Mouse (Mus musculus) C2C12 (cell line): ENCODE results near the gene Gm9936. TPM values are rescaled to one million over a fixed set of nuclear protein-coding genes. Genes with fewer than 3 reads are reported as not detected.
A peak's percentile ranks its signal among the peaks of the same experiment; 100 is the strongest.
"Not testable (repeated sequence)": the region's sequence is repeated elsewhere in the genome, so short reads cannot be mapped to it uniquely, and the experiment has no call there.

Experiments used
- H3K27me3 ChIP-seq: one replicate; pipeline ENCODE4 v1.6.1; 2011; ENCODE audit not compliant: control insufficient read depth, insufficient read depth, insufficient read length
- H3K36me3 ChIP-seq: one replicate; pipeline ENCODE4 v1.6.1; 2011; ENCODE audit not compliant: control insufficient read depth, insufficient read depth
- H3K4me3 ChIP-seq: one replicate; pipeline ENCODE4 v1.5.1; 2011; ENCODE audit warnings: mild to moderate bottlenecking, control low read depth; ENCODE audit not compliant: poor library complexity, insufficient read depth, severe bottlenecking
- H3K79me2 ChIP-seq: one replicate; pipeline ENCODE4 v1.6.1; 2011; ENCODE audit not compliant: control insufficient read depth, insufficient read depth
- H3K79me3 ChIP-seq: one replicate; pipeline ENCODE4 v1.6.1; 2011; ENCODE audit warnings: low read depth, control low read depth
- H3ac ChIP-seq: one replicate; pipeline ENCODE3; 2011; ENCODE audit warnings: low read depth; ENCODE audit not compliant: control insufficient read depth, insufficient read length
- CEBPB ChIP-seq: IDR thresholded peaks from one replicate; pipeline ENCODE4 v1.6.1; 2011; ENCODE audit warnings: low read depth, mild to moderate bottlenecking, control low read depth, moderate library complexity
- CTCF ChIP-seq: IDR thresholded peaks from one replicate; pipeline ENCODE4 v1.5.1; 2011; ENCODE audit not compliant: control insufficient read depth, insufficient read depth, insufficient read length
- FOSL1 ChIP-seq: IDR thresholded peaks from one replicate; pipeline ENCODE4 v1.8.0; 2011; ENCODE audit warnings: mild to moderate bottlenecking, low read length; ENCODE audit not compliant: poor library complexity, insufficient read depth, severe bottlenecking
- MAX ChIP-seq: IDR thresholded peaks from one replicate; pipeline ENCODE4 v1.6.1; 2011; ENCODE audit warnings: mild to moderate bottlenecking, control low read depth
- MYOD1 ChIP-seq: IDR thresholded peaks from one replicate; pipeline ENCODE4 v1.6.1; 2011; ENCODE audit warnings: low read depth; ENCODE audit not compliant: control insufficient read depth, insufficient read length
- MYOG ChIP-seq: IDR thresholded peaks from one replicate; pipeline ENCODE4 v1.6.1; 2011; ENCODE audit not compliant: control insufficient read depth, insufficient read length; ENCODE audit errors: extremely low read depth
- USF1 ChIP-seq: IDR thresholded peaks from one replicate; pipeline ENCODE4 v1.6.1; 2011; ENCODE audit warnings: low read depth, mild to moderate bottlenecking, control low read depth, moderate library complexity
- polyA plus RNA-seq: library from polyadenylated mRNA; unstranded; fragments of >200 nt; fragmentation: generic; extraction: Trizol; gene quantifications from one replicate; pipeline ENCODE4 v1.2.1, GENCODE M21; 2012; ENCODE audit warnings: missing spikeins

Gene Gm9936
- polyA plus RNA-seq, 1 experiment, result not detected

- no peaks in the 10 kb centered on the region for H3K79me3 ChIP-seq
- no peak overlapping the region for H3ac ChIP-seq
- peaks cover 47% of the 10 kb centered on the region for H3K27me3 ChIP-seq
- TF ChIP-seq USF1 (no peak), FOSL1 (no peak), MYOG (no peak), CTCF (no peak), MAX (no peak)
- H3K79me2 ChIP-seq, result no peaks in the 10 kb centered on the region
- no peak overlapping the region for H3K4me3 ChIP-seq
- no peaks in the 10 kb centered on the region for H3K36me3 ChIP-seq
Observed at GRCm38 (mm10) chr5:114876331-114876730, 17.8 kb upstream of the Gm9936 start.

- Histone ChIP-seq H3K79me3 (no peaks in the 10 kb centered on the region), H3K36me3 (no peaks in the 10 kb centered on the region), H3ac (no peak overlapping the region), H3K4me3 (no peak overlapping the region), H3K79me2 (no peaks in the 10 kb centered on the region), H3K27me3 (peaks cover 47% of the 10 kb centered on the region)
- no peak for TF ChIP-seq CTCF
- no peak for TF ChIP-seq USF1
- TF ChIP-seq CEBPB, result no peak
- no peak for TF ChIP-seq FOSL1
- TF ChIP-seq MAX, result no peak
- TF ChIP-seq MYOD1, result no peak
- no peak for TF ChIP-seq MYOG
Observed at GRCm38 (mm10) chr5:114875858-114876257, 17.4 kb upstream of the Gm9936 start.

- Histone ChIP-seq H3K36me3 (no peaks in the 10 kb centered on the region), H3K79me3 (no peaks in the 10 kb centered on the region), H3K27me3 (peaks cover 17% of the 10 kb centered on the region), H3K4me3 (no peak overlapping the region), H3K79me2 (no peaks in the 10 kb centered on the region), H3ac (no peak overlapping the region)
- TF ChIP-seq CEBPB (no peak), CTCF (no peak), FOSL1 (no peak), MYOD1 (no peak), MAX (no peak), MYOG (no peak), USF1 (no peak)
Observed at GRCm38 (mm10) chr5:114865279-114865678, 6.8 kb upstream of the Gm9936 start.

GRCm38 (mm10) chr5:114864813-114865212 is 6.3 kb upstream of the Gm9936 start:
- H3K36me3 ChIP-seq, result no peaks in the 10 kb centered on the region
- peaks cover 13% of the 10 kb centered on the region for H3K27me3 ChIP-seq
- no peaks in the 10 kb centered on the region for H3K79me3 ChIP-seq
- no peaks in the 10 kb centered on the region for H3K79me2 ChIP-seq
- no peak overlapping the region for H3K4me3 ChIP-seq
- TF ChIP-seq FOSL1 (no peak), CEBPB (no peak), MYOG (no peak)
- H3ac ChIP-seq, result no peak overlapping the region

GRCm38 (mm10) chr5:114861730-114862129 is 3.2 kb upstream of the Gm9936 start:
- Histone ChIP-seq H3K79me2 (no peaks in the 10 kb centered on the region), H3K36me3 (no peaks in the 10 kb centered on the region), H3K79me3 (no peaks in the 10 kb centered on the region), H3K27me3 (peaks cover 10% of the 10 kb centered on the region), H3K4me3 (no peak overlapping the region), H3ac (no peak overlapping the region)
- no peak for TF ChIP-seq MAX
- no peak for TF ChIP-seq CTCF
- no peak for TF ChIP-seq MYOG
- TF ChIP-seq FOSL1, result no peak
- TF ChIP-seq USF1, result no peak
- no peak for TF ChIP-seq CEBPB
- no peak for TF ChIP-seq MYOD1

GRCm38 (mm10) chr5:114859253-114859652 is 771 bp upstream of the Gm9936 start:
- no peak overlapping the region for H3K4me3 ChIP-seq
- TF ChIP-seq FOSL1, result no peak
- TF ChIP-seq CEBPB, result peak; percentile 32
- no peak for TF ChIP-seq MAX
- no peak for TF ChIP-seq MYOD1
- no peak for TF ChIP-seq MYOG
- peak; percentile 74 for TF ChIP-seq CTCF
- no peak for TF ChIP-seq USF1
- peaks cover 15% of the 10 kb centered on the region for H3K27me3 ChIP-seq
- no peaks in the 10 kb centered on the region for H3K79me2 ChIP-seq
- no peaks in the 10 kb centered on the region for H3K79me3 ChIP-seq
- H3ac ChIP-seq, result no peak overlapping the region
- H3K36me3 ChIP-seq, result no peaks in the 10 kb centered on the region

- not testable (repeated sequence) for H3K27me3 ChIP-seq, H3K4me3 ChIP-seq, H3ac ChIP-seq, H3K79me3 ChIP-seq, H3K79me2 ChIP-seq, H3K36me3 ChIP-seq
Observed at GRCm38 (mm10) chr5:114853364-114853763, 5.1 kb downstream of the Gm9936 start, which contains the start of gene 4930519G04Rik. TSS of gene 4930519G04Rik (plus strand) at chr5:114853664.
